Mouse (Mus musculus) bone marrow, adult 2 months (tissue): ENCODE results near the gene Olfr193.

Experiments
- CTCF ChIP-seq: fragments of 200-500 bp; IDR thresholded peaks from 2 replicates; pipeline ENCODE4 v1.5.1; 2011; ENCODE audit warnings: low read length, control low read depth; ENCODE audit not compliant: control insufficient read depth, insufficient read depth
- POLR2A ChIP-seq: fragments of 200-500 bp; IDR thresholded peaks from 2 replicates; pipeline ENCODE4 v1.6.1; 2011; ENCODE audit warnings: low read depth, mild to moderate bottlenecking, control low read depth, low read length, borderline replicate concordance; ENCODE audit not compliant: control insufficient read depth

DNA sequence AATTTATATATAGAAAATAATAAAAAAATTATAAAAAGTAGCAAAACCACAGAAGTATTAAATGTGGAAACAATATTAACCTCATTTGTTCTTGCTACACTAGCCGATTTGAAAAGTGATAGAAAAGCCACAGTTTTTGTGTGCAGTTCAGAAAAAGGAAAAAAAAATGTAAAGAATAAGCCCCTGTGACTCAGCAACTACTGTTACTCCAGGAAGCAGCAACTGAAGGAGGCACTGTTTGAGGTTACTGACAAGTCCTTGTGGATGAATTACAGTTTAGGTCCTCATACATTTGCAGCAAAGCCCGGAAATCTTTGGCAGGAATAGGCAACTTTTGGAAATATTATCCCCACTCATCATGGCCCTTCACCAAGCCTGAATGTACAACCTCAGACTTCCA is 6.4 kb downstream of the Olfr193 start:
- TF ChIP-seq CTCF (no peak), POLR2A (no peak)
